Mouse (Mus musculus) adrenal gland (tissue): ENCODE data around the gene Rtl4.

ENCODE experiments used
- intact Hi-C: fragments of 180-260 bp; cut with DNase I; formaldehyde crosslinking; loops from one replicate; pipeline ENCODE4 v1.15.1; 2025
- long read RNA-seq, 2 experiments: library from polyadenylated mRNA; unstranded; transcript quantifications; one replicate each; pipeline ENCODE4 v2.0.0; 2020; ENCODE audit warnings: borderline replicate concordance in 1 of 2; ENCODE audit not compliant: insufficient replicate concordance in 1 of 2
- microRNA-seq, 2 experiments: library from miRNA; unstranded; fragments of <30 nt; microRNA quantifications; one replicate each; pipeline ENCODE4; 2019

The Rtl4 gene
- long read RNA-seq, experiment 1, partial matches to known transcripts = 0 of 3 reads
- long read RNA-seq, experiment 1, other reads (novel, unspliced or antisense) = 3 of 3 reads
- long read RNA-seq, experiment 2, partial matches to known transcripts = 0 of 8 reads
- long read RNA-seq, experiment 2, other reads (novel, unspliced or antisense) = 8 of 8 reads

DNA sequence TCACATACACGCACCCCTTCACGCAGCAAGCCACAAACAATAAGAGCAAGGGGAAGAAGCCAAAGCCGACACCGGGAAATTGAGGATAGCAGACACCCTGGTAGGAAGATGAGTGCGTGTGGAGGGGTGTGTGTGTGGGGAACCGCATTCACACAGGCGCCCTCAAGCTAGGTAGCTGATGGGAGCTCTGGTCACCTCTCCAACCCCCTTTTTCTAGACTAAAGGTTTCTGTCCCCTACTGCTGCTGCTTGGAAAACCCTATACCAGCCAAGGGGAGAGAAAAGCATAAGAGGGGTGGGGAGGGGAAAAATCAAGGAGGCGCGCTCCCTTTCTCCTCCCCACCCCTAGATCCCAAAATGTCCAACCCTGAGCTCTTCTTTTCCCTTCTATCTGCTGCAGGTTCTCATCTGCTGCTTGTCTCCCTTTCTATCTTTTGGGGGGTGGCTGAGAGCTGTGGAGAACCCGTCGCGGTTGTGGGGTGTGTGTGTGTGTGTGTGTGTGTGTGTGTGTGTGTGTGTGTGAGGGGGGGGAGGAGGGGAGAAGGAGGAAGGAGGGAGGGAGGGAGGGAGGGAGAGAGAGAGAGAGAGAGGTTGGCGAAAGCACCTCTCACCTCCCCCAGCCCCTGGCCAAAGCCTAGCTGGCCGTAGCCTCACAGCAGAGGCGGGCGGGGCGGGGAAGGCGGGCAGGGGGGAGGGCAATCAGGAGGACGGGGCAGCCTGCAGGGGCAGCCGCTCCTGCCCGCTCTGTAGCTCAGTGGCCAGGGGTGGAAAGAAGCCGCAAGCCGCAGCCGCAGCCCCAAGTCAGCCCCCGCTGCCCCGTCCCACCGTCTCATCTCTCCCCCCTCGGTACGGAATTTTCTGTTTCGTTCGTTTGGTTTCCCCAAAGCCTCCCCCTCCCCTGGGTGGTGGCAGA lies at the start of gene Rtl4:
TSS of gene Rtl4 (plus strand) at position 701 of the 912 bp plus-strand sequence.
- intact Hi-C loops = no loop called here

DNA sequence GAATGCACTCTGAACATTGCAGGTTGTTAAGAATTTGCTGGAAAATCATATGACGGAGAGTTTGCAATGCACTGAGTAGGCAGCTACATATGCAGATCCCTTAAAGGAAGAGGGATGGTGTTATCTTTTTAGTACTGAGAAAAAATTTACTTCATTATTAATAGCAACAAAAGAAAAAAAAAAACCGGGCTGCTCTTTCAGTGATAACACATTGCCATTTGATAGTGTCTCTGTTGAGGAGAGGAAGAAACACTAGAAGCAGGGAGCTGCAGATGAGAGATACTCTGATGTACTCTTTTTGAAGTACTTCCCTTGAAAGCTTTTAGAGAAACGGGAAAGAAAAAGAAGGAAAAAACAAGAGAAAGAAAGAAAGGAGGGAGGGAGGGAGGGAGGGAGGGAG lies 44.0 kb upstream of the Rtl4 start:
- intact Hi-C loops = loop anchor here (1.0 kb wide), 1 partner anchor 241 kb away; no protein-coding TSS in a partner anchor

DNA sequence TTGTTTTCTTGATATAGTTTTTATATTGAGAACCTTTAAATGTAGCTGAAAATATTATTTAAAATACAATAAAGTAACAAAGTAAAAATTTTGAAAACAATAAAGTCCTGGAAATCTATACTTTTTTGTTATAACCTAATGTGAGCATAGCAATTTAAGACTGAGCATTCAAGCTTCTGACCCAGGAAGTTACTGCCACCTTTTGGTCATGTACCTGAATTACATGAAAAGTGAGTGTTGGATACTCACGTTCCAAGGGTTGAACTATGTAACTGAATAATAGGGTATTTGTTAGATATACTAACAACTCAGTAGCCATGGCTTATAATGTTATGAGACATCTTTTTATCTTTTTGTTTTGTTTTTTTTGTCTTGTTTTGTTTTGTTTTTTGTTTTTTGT lies 43.3 kb upstream of the Rtl4 start:
- intact Hi-C loops = loop anchor here (1.0 kb wide), 1 partner anchor 242 kb away; no protein-coding TSS in a partner anchor

DNA sequence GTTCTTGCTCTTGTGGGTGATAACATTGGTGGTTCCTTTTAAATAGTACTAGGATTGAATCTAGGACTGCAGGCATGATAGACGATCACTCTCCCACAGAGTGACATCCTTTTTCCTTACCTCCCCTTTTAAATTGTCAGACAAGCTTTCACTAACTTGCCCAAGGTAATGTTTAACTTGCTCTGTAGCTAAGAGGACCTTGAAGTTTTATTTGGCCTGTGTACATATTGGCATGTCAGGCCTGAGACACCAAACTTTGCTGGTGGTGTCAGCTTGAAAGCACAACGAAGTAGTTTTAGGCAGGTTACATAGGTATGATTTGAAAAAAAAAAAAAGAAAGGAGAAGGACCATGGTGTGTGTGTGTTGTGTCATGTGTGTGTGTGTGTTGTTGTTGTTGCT lies 36.5 kb upstream of the Rtl4 start:
- intact Hi-C loops = no loop called here

DNA sequence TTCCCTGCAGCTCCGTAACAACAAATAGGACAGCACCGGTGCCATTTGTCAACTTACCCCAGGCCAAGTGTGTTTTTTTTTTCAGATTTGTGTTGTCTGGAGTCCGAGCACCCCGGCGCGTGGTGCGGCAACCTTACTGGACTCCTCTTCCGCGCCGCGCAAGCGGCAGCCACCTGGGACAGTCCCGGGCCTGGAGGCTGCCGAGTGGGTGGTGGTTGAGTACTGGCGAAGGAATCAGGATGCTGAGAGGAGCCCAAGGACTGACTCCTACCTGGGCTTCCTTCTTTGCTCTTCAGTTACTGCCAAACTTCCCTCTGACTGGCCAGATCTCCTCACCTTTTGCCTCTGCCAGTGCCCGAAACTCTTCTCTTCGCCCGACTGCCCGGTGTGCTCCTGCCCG lies 965 bp upstream of the Rtl4 start:
- intact Hi-C loops = no loop called here

DNA sequence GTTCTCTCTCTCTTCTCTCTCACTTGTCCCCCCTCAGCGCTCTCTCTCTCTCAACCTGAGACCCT lies 733 bp upstream of the Rtl4 start, which contains the start of gene Trpc5:
TSS of gene Trpc5 (minus strand) at position 39 of the 65 bp plus-strand sequence.
- intact Hi-C loops = no loop called here

DNA sequence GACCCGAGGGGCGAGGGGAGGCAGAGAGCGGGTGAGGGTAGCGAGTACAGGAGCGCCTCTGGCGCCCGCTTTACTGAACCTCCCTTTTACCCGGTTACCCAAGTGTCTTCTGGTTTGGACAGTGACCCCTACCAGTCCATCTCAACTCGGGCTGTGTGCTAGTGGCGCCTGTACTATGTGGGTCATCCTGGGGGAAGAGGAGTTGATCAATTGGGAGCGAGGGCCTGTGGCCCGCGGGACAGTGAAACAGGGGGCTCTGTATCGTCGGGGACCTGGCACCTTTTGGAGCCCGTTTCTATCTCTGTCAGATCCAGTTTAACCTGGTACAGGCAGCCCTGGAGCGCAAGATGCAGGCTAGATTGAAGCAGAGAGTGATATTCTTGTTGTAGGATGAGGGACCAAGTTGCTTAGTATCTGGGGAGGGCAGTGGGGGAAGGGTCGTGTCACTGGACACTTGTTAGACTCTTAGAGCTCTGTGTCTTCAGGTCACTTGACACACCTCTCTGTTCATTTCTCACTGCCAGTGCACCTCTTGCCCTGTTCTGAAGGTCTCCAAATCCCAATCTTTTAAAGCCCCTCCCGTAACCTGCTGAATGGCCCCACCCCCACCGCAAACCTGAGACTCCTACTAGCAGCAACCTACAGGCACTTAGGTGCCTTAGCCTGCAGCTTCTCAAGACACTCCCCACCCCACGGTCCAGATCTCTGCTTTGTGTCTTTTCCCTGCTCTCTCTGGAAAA lies 582 bp downstream of the Rtl4 start:
- intact Hi-C loops = no loop called here

DNA sequence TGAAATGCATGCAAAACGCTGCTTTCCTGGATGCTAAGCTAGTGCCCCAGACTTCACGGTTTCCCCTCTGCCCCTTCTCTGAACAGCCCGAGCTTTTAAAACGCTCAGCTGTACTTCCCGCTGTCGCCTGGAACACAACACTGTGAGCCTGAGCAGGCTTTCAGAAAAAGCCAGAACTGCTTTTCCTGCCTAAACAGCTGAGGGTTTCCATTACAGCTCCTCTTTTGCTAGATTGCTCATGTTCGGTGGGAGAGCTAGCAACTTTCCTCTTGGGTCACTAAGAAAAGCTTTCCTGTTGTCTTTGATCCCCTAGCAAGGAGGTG lies 1.1 kb downstream of the Rtl4 start:
- intact Hi-C loops = no loop called here

DNA sequence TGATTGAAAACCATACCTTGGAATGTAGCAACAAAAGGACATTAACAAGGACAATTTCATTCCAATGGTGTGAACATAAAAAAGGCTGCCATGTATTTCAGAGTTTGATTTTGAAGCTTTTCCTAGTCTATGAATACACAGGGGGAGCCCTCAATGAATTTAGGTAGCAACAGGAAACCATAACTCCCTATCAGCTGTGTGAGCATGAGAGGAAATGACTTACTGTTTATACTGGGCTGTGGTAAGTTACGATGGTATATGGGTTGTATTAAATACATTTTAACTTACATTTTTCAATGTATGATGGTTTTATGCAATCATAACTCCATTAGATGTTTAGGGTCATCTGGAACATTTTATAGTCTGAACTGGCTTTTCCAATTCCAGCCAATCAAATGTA lies 27.6 kb downstream of the Rtl4 start:
- intact Hi-C loops = no loop called here

DNA sequence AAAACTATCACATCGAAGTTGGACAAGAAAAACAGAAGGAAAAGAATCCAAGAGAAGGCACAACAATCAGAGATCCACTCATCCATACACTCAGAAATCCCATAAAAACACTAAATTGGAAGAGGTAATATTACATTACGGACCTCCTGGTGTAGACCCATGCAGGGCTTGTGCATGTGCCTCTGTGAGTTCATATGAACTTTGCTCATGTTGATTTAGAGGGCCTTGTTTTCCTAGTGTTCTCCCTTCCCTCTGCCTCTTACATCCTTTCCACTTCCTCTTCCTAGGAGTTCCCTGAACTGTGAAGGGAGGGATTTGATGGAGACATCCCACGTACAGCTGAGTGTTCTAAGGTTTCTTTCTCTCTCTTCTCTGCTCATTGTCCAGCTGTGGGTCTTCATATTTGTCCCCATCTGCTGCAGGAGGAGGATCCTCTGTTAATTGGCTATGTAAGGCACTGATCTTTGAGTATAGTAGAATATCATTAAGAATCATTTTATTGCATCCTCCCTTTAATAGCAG lies 58.9 kb downstream of the Rtl4 start:
- intact Hi-C loops = no loop called here

DNA sequence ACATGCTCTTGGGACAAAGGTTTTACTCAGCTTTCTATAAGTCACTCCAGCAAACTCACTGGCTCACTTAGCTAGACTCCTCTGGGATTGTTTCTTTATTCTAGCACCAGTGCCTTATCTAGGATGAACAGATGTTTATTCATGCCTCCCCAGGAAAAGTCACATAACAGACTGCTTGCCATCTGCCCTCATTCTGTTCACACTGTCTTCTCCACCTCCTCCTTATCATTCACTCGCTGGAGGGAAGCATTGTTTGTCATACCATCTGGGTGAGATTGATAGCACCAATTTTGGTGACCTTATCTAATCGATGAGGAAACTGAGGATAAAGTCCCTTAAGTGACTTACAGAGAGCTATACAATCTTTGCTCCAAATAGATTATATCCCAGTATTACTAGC lies 298.3 kb downstream of the Rtl4 start:
- intact Hi-C loops = loop anchor here (5.0 kb wide), 1 partner anchor 50 kb away; no protein-coding TSS in a partner anchor

DNA sequence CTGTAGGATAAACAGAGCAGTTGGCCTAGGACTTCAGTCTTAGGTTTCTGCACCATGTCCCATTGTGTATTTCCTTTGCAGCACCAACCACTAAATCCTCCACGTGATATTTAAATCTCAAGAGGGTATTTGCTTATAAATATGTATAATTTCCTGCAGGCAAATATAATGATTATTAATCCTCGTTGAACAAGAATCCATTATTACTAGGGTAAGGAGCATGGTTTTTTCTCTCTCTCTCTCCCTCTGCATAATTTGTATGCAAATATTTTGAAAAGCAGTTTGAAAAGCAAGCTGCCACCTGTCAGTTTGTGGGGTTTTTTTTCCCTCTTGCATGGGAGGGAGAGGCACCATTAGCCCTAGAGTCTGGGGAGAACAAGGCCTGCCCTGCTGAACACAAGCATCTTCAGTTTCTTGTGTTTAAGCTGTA lies 376.8 kb downstream of the Rtl4 start:
- intact Hi-C loops = no loop called here

DNA sequence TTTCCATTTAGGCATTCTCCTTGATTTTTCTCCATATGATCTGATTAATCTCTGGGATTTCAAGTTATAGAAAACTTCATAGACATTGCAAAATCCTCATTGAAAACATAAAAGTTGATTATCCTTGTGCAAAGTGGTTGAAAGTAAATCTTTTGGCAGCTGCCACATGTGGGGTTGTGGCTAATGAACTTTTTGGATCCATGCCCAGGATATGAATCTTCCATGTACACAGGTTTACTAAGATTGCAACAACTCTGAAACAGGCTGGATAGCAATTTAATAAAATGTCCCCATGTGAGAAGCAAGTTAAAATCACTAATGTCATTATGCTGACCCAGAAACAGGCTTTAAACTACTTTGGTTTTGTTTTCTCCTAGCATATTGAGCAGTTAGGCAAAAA lies 401.1 kb downstream of the Rtl4 start:
- intact Hi-C loops = no loop called here

DNA sequence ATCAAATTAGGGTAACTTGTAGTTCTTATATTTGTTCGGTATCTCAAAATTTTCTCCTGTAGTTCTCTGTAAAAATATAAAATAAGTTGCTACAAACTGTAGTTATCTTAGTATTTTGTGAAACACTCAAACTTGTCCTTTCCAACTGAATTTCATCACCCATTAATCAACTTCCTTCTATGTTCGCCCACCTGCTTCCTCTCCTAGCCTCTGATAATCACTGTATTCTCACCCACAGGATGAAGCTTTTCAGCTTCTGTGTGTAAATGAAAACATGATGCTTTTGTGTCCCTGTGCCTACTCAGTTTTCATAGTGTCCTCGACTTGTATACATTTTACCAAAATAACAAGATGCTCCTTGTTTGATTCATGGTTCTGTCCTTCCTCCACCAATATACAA lies 401.7 kb downstream of the Rtl4 start:
- intact Hi-C loops = no loop called here

DNA sequence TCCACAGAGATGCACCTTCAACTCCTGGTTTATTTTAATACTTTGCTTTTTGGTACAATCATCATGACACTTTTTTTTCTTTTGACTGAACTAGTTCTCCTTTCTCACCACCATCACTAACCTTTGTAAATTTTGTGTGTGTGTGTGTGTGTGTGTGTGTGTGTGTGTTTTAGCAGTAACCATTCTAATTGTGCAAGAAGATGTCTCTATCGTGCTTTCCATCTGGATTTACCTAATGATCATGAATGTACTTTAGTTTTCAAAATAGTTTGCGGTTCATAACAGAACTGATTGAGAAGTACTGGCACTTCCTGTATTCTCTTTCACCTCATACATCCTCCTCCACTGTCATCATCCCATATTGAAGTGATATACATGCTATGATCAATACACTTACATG lies 402.3 kb downstream of the Rtl4 start:
- intact Hi-C loops = no loop called here

Small RNA genes lying within 50 kb of the gene (microRNA-seq; reads per million reads assigned to microRNA genes)
- gene Mir3472 = 0 reads per million in 2 experiments
